Mouse (Mus musculus) layer of hippocampus, postnatal 10 days (tissue): ENCODE measurements at regions not wholly inside any gene's neighbourhood (a gene's known extent, or its start where the extent isn't known, plus 50 kb on each side); places are given as distances from the start of the nearest gene placed in this dataset.

Experiments used
- DNase-seq, 2 experiments: peaks; one replicate each; pipeline ENCODE4 v3.0.0; 2021; ENCODE audit warnings: low spot score in 2 of 2

- no peak for DNase-seq
Observed at GRCm38 (mm10) chr13:102627786-102628185, 65.6 kb upstream of the Cd180 start.

DNA sequence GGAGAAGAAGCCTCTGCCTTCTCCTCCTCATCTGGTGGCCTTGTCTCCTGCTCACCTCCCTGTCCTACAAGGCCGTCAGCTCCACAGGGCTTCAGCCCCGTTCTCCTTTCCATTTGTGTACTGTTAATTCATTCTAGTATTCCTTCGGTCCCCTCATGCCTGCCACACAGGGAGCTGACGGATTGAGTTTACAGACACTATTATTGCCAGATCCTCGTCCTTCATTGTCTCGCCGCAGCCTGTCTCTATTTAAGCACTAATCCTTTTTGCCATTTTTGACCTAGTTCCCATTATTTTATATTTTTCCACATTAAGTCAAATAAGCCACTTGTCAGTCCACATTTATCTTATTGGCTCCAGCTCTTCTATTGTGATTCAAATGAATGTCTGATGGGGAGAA, 64.2 kb upstream of the Cd180 start:
- no peak for DNase-seq

DNA sequence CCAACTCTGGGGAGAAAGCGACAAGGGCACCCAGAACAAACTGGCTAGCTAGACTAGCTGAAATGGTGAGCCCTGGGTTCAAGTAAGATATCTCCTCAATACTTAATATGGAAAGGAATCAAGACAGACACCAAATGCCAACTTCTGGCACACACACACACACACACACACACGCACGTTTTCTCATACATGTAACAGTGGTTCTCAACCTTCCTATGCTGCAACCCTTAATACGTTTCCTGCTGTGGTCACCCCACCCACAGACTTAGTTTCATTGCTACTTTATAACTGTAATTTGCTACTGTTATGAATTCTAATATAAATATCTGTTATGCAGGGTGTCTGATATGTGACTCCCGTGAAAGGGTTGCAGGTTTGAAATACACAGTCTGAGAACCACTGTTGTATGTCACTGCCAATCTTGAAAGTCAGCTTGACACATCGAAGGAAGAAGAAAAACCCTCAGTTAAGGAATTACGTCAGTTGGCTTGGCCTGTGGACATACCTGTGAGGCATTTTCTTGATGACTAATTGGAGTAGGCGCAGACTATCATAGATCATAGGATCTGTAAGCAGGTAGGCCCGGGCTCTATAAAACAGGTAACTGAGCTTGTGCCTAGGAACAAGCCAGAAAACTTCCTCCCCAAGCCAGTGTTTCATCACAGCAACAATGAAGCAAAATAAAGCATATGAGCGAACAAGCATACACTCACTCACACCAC, 59.0 kb upstream of the Cd180 start:
- no peak for DNase-seq

GRCm38 (mm10) chr13:102636032-102636431, 57.3 kb upstream of the Cd180 start:
- no peak for DNase-seq

DNA sequence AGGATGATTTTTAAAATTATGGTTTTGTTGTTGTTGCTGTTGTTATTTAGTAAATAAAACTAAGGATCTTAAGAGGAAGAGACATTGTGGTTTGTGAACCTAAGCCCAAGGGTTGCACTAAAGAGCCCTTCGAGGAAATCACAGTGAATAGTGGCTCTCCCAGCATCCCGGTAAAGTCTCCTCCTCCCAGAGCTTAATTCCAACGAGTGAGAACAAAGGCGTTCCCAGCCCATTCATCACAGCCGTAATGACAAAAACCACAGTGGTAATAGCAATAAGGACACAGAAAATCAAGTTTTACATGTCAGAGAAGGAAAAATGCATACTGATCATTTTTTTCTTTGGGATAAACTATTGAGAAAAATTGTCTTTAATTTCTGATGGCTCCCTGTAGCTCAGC, 56.3 kb upstream of the Cd180 start:
- no peak for DNase-seq

DNA sequence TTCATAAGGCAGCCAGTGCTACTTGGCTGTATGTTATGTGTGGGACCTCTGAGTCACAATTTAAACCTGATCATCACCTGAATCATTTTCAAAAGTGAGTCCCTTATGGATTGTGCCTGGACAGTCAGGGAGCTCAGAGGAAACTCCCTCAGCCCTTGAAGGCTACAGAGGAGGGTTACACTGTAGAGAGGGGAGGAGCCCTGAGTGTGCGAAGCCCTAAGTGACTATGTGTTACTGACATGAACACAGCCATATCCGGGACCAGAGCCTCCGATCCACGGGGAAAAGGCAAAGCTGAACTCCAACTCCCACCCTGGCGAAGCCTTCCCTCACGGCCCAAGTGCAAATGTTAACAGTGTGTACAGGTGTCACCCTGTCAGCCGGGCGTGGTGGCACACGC, 53.7 kb upstream of the Cd180 start:
- DNase-seq: no peak

- no peak for DNase-seq
Observed at GRCm38 (mm10) chr13:102640171-102640570, 53.2 kb upstream of the Cd180 start.
